Mouse (Mus musculus) cerebellum, adult 18-20 months (tissue): ENCODE data around the gene Nup93.

Experiments
- DNase-seq, 2 experiments: peaks; one replicate each; pipeline ENCODE4 v3.0.0; 2021

Gene Nup93

DNA sequence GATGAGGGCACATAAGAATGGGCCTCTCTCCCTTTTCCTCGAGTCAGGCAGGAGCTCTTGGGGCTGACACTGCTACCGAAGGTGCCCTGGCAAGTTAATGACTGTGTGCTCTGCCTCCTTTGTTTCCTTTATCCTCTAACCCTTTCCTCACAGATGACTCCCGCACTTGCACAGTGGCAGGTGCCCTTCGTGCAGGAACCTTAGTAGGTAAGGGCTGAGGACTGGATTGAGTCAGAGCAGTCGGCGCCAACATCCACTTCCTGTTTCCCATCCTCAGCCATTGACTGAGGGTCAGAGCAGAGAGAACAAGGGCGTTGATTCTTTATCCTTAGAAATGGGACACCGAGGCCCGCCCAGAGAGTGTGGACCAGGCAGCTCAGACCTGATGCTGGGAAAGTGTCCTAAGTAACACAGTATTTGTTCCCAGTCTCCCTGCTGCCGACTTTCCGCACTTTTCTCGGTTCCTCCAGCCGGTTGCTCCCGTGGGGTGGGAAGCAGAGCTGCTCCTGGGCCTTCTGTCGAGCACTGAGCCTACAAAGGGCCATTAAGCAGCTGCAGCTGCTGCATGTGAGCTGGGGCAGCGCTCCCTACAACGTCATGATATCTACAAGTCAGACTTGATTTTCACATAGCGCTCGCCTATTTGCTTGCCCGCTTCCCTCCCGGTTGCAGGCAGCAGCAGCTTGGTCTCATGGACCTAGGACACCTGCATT, 26.9 kb upstream of the Nup93 start:
- no peak for DNase-seq

DNA sequence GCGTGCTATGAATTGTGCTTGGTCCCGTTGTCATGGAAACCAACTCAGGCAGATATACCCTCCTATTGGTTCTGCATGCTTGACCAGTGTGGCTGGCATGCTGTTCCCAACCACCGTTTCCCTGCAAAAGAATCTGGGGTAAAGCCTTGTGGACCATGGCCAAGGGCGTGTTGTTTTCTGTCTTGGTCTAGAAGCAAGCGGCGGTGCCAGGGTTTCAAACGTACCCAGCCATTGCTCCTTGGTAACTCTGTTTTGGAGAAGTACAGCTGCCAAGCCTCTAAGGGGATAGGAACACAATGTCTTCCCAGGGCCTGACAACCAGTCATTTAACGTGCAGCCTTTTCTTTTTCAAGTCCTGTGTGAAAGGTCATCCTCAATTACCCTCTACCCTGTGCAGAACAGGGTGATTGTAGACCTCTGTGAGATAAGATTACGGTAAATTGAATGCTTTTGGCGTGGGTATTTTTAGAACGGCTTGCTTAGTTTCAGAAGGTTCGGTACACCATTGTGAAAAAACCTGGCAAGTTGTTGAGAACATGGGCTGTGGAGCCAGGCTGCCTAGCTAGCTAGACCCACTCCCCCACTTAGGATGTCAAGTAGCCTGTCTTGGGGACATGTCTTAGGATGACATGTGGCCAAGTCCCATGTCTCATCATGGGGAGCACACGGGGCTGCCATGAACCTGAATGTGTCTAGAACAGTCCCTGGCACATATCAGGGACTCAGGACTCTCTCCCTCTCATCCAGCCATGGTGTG, 24.9 kb upstream of the Nup93 start:
- DNase-seq = no peak

DNA sequence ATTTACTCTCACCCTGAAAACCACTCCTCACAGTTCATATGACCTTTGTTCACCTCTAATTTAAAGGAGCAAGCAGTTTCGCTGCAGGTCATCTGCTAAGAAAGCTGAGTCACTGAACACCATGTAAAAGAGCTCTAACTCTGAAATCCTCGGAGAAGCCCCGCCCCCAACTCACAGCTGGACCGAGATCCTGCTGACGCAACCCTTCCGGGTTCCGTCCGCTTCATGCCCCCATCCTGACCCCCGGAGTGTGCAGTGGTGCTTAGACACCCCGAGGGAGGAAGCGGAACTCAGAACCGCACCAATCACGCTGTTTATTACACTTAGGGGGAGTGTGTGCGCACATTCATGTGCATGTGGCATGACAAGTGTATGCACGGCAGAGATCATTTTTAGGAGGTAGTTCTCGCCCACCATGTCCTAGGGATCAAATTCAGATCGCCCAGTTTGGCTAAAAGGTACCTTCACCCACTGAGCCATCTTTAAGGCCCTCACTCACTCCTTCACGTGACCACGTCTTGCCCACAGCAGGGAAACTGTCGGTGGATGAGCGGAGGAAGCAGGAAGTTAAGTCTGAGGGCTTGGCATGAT, 23.2 kb upstream of the Nup93 start:
- no peak for DNase-seq

DNA sequence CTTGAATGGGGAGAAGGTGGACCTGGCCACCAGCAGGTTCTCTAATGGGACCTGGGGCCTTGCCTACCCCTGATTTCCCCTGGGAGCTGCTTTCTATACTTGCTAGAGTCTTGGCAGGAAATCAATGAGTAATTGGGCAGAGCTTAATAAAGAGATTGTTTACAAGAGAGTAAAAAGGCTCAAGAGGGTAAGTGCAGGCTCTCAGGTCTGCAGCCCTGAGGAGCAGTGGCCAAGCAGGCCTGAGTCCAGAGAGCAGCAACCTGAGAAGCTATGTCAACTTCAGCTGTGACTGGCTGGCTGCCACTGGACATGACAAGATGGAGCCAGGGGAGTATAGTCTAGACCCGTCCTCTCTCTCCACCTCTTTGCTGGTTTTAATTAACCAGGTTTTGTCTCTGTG, 21.4 kb upstream of the Nup93 start:
- DNase-seq = no peak

DNA sequence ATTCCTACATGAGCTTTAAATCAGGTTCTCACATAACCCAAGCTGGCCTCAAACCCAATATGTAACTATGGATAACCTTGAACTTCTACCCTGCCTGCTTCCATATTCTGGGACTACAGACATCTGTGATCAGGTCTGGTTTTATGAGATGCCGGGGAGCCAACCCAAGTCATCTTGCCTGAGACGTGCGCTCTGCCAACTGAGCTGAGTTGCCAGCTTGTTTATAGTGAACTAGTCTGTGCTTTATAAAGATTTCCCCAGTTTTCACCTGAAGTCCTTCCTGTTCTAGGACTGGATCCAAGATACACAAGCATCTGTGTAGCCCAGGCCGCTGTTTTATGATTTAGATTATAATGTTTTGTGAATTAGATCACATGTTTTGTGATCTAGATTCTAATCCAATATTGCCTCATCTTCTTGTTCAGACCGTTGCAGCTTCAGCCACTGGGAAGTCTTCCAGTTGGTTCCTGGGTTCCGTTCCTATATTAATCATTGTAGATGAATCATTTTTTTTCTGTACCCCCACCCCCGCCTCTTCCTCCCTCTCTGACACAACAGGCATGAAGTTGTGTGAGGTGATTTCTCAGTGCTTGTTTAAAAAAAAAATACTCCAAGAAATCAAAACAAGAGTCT, 19.7 kb upstream of the Nup93 start:
- no peak for DNase-seq

DNA sequence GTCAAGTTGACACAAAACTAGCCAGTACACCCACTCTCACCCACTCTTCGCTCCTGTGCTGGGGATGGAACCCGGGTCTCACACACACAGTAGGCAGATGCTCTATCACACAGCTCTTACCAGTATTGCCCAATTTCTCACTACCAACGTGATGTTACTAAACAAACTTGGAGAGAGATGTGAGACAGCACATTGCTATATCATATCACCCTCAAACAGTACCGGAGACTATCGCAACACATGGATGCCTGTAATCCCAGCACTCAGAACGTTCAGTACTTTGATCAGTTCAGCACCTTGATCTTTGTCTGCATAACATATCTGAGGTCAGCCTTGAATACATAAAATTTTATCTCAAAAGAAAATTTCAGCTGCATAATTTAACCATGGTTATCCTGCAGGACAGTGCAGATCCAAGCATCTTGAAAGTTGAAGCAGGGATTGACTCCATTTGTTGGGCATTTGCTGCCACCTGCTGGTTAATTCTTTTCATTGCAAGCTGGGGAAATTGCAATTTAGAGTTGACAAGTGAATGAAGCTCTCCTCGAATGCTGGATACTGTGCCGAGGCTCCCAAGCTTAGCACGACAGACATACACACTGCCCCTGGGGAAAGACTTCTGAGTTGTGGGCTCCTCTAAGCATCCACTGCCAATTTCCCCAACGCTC, 15.0 kb upstream of the Nup93 start:
- peak; percentile 60 to 70 for DNase-seq

DNA sequence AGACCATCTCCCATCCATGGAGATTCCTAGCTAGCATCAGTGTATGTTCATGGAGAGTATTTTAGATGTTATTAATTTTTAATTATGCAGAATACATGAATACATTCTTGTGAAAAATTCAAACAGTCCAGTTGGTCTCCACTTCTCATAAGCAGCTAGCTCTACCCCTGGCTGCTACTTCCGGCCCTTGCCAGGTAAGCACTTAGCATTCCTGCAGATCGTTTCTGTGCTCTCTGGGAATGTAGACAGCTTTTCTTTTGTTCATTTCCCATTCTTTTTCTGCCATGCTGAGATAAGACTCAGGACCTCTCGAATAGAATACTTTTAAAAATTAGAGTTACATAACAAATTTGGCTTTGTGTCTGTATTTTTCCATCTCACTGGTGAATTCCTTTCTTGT, 10.3 kb upstream of the Nup93 start:
- no peak for DNase-seq

DNA sequence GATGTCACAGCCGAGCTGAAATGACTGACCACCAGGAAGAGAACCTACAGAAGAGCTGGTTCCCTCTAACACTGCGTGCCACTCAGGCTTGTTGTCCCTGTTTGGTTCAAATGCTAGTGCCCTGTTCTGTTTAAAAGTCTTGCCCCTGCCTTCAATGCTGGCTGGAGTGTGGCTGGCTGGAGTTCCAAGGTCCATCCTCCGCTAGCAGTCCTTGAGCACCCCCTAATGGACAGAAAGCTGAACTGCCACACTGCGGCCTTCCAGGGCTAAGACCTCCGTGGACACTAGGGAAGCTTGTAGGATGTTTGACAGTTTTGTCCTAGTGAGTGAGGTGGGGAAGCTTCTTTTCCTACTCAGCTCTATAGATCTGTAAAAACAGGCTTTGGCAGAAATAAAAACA, 8.6 kb upstream of the Nup93 start:
- peak; percentile 77 to 81 for DNase-seq

DNA sequence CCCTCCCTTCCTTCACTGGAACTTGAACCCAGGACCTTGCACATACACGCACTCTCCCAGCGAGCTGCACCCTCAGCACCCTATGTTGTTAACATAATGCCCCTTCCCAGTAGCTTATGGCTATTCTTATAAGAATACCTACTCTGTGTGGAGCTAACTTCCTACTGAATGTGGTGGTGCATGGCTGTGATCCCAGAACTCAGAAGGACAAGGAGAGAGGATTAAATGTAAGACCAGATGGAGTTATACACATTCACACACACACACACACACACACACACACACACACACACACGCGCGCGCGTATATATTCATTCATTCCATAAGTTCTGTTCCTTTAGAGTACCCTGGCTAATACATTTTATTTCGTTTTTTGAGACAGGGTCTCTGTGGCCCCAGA, 8.1 kb upstream of the Nup93 start:
- DNase-seq = no peak

DNA sequence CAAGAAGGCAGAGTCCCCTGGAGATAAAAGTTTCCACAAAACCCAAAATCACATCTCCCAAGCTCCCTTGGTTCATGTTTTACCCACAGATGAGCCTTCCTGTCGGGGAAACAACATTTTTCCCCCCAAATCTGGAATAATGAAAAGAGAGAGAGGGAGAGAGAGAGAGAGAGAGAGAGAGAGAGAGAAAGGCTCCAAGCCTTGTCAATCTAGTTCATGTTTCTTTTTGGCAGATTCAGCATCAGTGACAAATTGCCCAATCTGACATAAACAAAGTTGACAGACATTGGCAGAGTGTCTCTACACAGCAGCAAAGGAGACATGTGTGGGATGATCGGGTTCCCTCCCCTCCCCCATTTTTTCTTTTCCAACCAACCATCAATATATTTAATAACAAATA, 6.9 kb upstream of the Nup93 start:
- DNase-seq = no peak

DNA sequence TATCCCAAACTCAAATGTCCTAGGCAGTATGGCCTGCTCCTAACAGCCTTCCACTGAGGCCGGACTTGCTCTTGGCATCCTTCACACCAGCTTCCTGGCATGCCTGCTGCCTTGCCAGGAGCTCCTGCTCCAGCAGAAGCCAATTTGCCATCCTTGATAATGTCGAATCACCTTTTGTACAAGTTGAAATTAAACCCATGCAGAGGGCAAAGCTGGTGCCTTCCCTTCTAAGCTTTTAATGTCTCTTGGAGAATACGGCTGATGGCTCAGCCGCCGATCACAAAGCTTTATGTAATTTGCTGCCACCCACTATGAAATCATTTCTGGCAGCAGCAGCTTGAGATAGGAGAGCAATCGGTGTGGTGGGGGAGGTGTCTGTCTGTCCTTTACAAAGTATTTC, 4.7 kb upstream of the Nup93 start:
- peak; percentile 55 to 58 for DNase-seq

DNA sequence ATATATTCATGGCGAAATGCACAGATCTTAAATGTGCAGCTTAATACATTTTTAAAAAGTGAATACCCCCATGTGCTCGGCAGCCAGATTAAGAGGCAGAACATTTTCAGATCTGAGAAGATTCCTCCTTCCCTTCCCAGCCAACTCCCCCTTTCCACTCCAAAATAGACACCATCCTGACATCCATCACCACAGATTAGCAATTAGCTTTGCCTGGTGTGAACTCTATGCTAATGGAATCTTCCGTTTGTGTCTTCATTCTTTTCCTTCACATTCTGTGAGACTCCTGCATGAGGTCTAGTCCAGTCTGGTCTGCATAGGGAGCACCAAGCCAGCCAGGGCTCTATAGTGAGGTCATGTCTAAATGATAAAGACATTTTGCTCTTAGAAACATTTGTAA, 4.1 kb upstream of the Nup93 start:
- DNase-seq = peak in 1 of 2 experiments; percentile 20

DNA sequence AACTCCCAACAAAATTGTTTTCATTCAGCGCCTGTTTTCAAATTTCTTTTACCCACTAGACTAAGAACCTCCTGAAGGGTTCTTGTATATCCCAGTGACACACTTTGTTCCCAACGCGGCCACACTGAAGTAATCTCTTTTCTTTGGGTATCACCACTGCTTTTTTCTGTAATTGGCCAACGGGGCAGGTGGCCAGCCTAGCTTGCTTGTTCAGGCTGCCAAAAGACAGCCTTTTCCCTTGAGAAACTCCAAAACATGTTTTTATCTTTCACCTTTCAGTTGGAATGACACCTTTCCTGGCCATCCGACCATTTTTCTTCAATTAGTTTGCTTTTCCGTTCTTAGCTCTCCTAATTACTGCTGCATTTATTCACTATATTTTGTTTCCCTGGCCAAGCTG, 545 bp upstream of the Nup93 start:
- peak in 1 of 2 experiments; percentile 18 for DNase-seq

DNA sequence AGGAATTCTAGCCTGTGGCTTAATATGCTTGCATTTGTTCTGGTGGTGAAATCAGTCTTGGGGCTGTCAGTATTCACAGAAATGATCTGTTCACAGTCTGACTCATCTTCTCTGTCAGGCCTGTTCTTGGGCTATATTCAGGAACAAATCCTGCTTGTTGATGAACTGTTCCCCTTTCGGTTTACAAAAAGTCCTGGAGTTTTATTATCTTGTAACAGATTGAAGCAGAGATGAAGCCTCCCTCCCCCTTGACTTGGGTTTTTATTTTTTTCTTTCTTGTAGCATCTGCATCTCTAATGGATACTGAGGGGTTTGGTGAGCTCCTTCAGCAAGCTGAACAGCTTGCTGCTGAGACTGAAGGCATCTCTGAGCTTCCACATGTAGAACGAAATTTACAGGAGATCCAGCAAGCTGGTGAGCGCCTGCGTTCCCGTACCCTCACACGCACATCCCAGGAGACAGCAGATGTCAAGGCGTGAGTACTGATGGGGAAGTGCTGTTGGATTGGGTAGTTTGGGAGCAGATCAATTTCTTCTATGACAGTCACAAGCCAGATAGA, 13.1 kb downstream of the Nup93 start:
- no peak for DNase-seq

DNA sequence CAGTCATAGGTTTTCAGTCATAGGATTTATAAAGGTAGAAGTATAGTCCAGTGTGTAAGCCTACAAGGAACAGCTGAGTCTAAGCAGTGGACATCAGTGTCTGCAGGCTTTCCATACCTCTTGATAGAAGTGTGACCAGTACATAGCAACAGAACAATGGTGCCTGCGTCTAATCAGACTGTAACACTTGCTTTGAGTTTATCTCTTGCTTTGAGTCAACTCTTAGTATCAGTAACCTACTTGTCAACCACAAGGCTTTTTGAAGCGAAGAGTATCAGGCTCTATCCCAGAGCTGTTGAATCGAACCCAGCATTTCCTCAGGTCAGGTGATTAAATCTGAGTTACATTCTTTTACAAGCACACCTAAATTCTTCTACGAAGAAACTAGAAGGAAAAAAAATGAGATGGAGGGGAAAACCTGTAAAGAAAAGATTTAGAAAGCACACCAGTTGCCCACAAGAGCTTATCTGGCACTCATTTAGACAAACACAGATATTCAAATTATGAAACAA, 25.9 kb downstream of the Nup93 start:
- DNase-seq = no peak

DNA sequence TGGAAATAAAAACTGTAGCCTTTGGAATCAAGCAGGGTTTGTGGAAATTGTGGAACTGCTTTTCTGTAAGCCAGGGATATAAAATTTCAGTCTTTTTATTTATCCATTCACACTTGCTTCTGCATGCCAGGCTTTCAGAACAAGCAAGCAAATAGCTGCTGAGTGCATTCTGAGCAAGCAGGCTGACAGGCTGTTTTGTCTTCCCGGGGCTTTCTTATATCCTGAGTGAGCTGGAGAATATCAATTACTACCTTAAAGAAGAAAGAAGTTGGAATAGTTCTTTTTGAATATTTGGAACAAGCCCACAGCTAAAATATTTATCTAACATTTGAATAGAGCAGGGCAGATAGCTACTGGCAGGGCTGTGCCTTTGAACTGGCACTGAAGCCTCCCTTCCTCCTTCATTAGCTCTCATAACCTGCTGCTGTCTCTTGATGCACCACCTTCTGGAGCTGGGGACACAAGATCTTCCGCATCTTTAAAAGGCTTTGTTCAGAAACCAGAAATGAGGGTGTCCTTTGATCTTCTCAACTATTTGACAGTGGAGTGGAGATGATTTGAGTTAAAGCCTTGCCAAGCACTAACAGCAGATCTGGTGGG, 35.6 kb downstream of the Nup93 start:
- DNase-seq = no peak

DNA sequence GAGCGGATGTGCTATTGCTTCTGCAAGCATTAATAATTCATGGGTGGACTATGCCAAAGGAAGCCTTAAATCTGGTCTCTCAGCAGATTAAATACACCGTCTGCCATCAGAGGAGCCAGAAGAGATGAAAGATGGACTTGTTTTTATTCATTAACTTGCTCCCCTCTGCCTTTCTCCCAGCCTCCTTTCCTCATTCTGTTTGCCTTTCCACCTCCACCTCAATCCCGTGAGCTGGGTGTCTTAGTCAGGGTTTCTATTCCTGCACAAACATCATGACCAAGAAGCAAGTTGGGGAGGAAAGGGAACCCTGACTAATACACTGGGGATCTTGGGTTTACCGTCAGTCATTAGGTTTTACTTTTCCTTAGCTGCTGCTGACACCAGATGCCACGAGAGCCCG, 44.5 kb downstream of the Nup93 start:
- DNase-seq = no peak

DNA sequence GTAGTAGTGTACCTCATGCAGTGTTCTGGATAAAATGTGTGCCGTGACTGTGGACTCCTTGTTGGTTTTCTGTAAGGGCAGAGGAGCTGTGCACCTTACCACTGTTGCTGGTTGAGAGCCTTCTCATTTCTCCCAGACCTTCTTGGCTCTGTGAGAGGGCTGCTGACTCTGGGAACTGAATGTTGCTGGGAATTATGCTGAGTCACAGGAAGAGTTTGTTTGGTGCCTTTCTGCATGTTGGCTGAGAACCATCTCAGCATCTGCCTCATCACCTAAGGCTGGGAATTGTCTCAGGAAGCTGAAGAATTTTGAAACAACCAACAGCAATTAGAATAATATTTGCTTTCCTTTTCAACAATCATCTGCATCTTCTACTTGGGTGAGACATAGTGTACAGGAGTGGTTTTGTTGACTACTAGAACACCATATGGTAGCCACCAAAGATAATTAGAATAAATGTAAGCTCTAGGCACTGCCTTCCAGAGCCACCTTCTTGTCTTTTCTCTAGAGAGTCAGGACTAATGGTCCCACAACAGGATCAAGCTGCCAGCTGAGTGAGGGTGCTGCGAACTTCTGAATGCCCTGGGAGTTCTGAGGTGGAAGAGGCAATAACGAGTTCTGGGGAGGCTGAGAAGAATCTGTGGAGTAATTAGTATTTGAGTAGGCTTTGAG, 48.4 kb downstream of the Nup93 start:
- peak in 1 of 2 experiments; percentile 9 for DNase-seq

DNA sequence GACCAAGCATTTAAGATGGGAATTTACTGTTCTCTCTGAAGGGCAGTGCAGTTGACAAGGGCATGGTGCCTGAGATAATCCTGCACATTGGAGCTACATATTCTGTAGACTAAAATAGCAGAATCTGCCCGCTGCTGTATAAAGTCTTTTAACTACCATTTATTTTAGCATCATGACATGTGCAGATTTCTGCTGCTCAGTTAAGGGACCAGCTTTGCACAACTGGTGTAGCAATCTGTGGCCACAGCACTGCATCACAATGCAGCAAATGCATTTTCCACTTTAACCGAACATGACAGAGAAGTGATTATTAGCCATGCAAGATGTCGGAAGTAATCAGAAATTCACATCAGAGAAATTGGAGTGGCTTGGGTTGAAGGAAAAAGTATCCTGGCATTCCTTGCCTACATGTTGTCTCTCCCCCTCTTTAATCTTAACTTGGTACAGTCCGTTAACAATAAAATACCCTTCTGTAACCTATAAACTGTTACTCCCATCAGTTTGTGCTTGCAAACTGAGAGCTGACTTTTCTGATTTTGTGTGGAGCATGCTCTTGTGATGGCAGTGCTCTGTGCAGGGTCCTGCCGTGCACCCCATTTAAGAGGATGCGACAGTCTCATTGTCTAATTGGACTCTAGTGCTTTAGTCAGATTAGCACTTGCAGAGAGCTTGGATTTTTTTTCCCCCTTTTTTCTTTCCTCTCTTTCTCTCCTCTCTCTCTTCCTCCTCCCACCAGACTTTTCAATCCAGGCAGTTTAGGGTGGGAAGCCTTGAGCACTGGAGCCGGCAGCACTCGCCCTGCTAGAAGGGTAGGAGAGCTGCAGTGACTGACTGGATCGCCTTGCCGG, 52.2 kb downstream of the Nup93 start:
- DNase-seq = no peak

DNA sequence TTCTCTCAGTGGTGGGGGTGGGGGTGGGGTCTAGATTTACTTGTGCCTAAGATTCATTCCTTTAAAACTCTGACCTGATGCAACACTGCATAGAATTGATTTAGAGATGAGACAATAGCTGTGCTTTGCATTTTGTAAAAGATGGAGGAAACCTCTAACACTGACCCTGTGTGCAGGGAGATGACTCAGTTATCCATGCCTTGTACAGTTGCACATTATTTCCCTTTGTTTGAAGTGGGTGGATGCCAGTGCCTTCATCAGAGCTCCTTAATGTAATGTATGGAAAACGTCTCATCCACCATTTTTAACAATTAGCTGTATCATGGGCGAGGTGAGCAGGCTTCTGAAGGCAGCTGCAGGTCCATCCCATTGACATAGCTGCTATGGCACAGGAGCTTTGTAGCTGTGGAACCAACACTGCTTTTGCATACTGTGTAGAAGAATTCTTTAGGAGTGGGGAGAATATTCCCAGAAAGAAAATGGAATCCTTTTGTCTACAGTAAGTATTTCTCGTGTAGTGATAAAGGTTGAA, 54.1 kb downstream of the Nup93 start:
- DNase-seq = no peak
